Mouse (Mus musculus) urinary bladder, postnatal 4 days (tissue): ENCODE data around the gene Wnt5b.
"Not testable (repeated sequence)": the region's sequence is repeated elsewhere in the genome, so short reads cannot be mapped to it uniquely, and the experiment has no call there.

ENCODE experiments used
- DNase-seq, 2 experiments: peaks; one replicate each; pipeline ENCODE4 v3.0.0; 2021 to 2022; ENCODE audit warnings: low spot score in 2 of 2

Wnt5b gene

DNA sequence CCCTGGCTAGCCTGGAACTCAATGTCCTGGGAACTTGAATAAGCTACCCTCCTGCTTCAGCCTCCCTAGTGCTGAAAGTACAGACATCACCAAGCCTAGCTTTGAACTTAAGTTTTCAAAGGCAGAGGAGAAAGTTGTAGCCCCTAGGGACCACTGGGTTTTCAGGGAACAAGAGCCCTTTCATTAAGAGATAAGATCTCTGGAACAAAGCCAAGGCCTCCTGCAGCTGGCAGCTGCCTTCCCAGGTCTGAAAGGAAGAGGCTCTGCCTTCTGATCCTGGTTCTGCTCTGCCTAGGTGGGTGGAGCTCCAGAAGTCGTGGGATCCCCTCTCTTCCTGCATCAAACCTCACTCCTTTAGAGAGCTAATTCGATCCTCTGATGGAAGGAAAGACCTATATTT lies 58.7 kb downstream of the Wnt5b start:
- DNase-seq: no peak

DNA sequence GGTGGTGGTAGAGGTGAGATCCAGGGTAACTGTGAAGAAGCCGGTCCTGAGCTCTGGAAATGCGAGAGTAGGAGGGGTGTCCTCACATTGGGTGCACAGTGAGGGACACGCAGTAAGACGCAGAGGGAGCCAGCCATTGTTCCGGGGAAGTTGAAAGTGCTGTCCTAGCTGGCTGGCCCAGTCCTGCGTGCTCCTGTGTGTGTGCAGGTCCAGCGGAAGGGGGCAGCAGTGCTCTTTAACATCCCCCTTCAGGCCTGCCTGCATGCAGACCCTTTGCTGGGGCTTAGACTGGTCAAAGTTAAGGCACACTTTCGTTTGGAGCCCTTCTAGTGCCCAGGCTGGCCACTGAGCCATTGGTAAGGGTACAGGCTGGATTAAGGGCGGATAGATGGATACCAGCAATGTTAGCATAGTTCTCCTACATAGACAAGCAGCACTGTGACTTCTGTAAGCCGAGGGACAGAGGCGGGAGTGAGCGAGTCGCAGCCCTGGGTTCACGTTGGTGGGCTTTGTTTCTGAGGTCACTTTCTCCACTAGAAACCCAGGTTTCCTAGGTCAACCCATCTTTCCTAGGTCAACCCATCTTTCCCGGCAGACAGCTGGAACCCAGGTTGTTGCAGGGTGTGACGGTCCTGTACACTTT lies 61.1 kb downstream of the Wnt5b start:
- DNase-seq: peak in 1 of 2 experiments; percentile 50

DNA sequence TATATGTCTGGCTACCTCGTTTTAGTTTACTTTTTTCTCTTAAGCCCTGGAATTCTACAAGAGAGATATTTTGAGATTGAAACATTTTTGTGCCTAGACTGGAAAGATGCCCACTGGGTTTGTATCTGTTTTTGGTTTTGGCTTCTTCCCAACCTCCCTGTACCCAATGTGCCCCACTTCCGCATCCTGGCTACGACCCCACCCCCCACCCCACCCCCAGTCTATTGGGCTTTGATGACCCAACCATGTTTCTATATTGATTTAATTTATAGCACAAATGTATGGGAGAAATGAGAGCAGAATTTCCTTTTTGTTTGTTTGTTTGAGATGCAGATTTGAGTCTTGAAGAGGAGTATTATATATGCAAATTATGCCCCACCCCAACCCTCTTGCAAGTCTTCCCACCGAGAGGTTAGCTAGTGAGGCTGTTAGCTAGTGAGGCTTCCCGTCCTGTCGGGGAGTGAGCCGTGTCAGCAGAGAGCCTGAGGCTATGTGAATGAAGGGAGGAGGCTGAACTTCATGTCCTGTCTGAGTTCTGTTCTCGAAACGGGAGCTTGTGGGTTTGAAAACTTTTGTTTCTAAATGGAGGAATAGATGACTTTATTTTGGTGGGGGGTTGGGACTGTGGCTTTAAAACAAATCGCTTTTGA lies 62.3 kb downstream of the Wnt5b start:
- not testable (repeated sequence) for DNase-seq

DNA sequence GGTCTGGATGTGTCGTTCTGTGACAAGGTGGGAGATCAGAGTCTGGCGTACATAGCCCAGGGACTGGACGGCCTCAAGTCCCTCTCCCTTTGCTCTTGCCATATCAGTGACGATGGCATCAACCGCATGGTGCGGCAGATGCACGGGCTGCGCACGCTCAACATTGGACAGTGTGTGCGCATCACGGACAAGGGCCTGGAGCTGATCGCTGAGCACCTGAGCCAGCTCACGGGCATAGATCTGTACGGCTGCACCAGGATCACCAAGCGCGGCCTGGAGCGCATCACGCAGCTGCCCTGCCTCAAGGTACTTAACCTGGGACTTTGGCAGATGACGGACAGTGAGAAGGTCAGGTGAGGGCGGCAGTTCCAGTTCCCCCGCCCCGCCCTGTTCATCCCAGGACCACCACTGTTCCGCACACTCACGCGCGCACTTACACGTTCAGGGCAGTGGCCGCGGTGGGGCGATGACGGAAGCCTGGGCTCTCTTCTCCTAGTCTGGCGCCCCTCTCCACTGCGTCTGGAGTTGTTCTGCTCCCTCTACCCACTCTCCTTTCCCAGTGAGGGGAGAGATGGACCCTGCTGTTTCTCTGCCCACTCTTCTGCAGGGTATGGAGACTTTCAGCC lies 63.3 kb downstream of the Wnt5b start:
- DNase-seq: no peak

DNA sequence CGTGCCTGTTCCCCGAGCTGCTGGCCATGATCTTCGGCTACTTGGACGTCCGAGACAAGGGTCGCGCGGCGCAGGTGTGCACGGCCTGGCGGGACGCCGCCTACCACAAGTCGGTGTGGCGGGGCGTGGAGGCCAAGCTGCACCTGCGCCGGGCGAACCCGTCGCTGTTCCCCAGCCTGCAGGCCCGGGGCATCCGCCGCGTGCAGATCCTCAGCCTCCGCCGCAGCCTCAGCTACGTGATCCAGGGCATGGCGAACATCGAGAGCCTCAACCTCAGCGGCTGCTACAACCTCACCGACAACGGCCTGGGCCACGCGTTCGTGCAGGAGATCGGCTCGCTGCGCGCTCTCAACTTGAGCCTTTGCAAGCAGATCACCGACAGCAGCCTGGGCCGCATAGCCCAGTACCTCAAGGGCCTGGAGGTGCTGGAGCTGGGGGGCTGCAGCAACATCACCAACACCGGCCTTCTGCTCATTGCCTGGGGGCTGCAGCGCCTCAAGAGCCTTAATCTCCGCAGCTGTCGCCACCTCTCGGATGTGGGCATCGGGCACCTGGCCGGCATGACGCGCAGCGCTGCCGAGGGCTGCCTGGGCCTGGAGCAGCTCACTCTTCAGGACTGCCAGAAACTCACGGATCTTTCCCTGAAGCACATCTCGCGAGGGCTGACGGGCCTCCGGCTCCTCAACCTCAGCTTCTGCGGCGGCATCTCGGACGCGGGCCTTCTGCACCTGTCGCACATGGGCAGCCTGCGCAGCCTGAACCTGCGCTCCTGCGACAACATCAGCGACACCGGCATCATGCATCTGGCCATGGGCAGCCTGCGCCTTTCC lies 64.1 kb downstream of the Wnt5b start:
- peak; percentile 59 to 67 for DNase-seq

DNA sequence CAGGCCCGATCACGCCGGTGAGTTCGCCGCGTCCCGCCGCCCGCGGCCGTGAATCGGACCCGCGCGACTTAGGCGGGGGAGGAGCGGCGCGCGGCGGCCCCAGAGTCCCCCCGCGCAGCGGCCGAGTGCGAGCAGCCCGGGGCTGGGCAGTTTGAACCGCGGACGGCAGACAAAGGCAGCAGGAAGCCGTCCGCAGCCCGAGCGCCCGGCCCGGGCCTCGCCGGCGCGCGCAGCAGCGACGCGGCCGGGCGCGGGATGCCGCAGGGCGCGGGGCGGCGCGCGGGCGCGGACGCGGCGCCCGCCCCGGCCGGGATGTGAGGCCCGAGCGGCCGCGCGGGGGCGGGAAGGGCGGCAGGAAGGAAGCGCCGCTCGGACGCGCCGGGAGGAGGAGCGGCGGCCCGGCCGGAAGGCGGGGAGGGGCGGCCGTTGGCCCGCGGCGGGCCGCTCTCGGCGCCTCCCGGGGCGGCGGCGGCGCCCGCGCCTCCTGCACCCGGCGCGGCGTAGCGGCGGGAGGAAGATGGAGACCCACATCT lies 64.7 kb downstream of the Wnt5b start, which contains the start of gene Fbxl14:
TSS of gene Fbxl14 (plus strand) at position 326 of the 533 bp plus-strand sequence.
- DNase-seq: no peak

DNA sequence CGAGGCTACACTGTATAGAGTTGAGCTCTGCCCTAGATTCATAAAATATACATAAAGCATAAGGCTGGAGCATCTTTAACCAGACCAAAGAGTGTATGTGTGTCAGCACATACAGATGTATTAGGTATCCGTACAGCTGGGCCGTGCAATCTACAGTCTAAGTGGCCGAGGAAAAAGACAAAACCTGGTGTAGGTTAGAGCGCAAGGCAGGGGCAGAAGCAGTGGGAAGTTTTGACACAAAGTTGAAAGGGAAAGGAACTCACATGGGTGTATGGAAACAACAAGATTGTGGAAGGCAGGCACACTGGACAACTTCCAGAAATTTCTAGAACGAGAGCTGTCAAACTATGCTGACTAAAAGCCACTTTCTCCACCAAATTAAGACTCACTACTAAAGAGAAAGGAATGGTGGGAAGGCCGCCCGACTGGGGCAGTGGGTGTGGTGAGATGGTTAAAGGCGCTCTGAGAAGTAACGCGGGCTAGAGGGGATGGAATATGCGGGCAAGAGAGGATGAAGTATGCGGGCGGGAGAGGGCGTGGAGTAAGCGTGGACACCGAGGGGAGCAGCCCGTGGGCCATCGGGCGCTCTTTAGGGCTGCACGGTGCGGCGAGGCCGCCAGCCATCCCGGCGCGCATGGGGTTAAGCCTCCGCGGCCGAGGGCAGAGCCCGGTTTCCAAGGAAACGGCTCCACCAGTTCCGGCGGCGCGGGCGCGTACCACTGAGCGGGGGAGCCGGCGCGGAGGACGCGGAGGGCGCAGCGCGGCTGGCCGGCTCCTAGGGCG lies 65.4 kb downstream of the Wnt5b start:
- DNase-seq: peak; percentile 86 to 89

DNA sequence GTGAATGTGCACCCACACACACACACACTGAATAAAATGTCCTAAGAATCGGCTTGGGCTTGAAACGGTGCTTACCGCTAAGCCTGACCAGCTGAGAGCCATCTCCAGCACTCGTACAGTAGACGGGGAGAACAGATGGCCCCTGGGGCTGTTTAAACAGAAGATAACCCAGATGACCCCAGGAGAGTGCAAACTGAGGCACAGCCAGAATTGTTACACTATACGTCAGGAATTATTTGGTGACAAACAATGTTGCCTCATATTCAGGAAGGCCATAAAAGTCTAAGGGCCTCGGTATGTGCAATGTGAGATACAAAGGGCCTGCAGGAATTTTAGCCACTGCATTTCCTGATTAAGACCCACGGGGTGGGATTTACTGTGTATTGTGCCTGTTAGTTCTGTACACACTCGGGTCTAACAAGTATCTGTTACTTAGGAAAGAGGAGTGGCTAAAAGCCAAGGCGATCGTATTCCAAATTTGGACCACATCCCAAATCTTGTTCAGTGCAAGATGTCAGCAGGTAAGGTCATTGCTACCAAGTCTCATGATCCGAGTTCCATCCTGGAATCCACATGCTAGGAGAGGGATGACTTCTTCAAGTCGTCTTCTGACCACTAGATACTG lies 66.3 kb downstream of the Wnt5b start:
- no peak for DNase-seq

DNA sequence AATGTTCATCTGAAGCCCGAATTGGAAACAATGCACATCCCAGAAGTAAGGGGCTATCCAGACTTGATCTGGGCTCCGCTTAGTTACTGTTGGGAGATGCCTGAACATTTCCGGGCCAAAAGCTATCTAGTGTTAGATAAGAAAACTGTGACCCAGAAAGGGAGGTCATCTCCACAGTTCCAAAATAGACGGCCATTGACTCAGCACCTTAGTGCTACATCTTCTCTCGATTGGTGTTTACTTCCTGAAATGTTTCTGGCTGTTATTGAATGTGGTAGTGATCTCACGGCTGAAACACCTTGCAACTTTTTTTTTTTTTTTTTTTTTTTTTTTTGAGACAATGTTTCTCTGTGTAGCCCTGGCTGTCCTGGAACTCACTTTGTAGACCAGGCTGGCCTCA lies 68.2 kb downstream of the Wnt5b start:
- no peak for DNase-seq

DNA sequence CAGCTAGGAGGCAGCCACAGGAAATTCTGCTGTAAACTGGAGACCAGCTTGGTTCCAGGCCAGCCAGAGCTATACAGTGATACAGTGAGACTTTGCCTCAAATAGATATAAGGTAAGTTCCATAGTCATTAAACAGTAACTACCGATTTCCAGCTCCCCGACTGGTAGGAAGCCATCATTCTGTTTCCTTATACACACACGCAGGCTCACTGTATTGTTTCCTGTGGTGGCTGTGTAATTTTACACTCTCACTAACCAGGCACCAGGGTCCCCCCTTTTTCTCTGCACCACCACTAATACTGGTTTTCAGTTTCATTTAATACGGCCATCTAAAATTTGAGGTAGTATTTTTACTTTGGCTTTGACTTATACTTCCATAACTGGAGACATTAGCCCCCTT lies 70.2 kb downstream of the Wnt5b start:
- DNase-seq: no peak

DNA sequence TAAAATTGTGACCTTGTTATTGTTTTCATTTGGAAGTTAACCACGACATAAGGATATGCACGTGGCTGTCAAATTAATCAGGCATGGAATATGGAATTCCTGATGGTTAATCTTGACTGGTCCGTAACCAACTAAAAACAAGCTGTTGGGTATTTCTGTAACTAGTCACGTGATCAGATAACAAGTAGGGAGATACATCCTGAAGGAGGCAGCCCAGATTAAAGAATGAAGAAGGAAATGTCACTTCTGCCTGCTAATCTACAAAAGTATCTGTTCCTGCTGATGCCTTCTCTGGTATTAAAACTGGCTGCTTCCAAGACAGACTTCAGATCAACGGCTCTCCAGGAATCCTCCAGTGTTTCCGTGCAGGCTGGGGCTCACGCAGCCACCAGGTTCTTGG lies 70.7 kb downstream of the Wnt5b start:
- no peak for DNase-seq

DNA sequence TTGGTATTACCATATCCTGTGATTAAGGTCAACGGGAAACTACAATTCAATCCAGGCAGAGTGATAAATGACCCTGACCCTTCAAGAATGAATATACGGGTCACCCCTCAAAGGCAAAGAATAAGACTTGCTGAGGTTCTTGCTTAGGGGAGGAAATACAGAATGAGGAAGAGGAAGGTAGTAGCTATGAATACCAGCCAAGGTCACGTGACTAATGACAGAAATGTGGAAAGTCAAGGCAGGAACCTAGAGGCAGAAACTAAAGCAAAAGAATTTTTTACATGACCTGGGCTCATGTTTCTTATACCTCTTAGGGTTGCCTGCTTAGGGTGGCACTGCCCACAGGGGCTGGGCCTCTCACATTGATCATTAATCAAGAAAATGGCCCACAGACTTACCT lies 71.4 kb downstream of the Wnt5b start:
- DNase-seq: no peak

DNA sequence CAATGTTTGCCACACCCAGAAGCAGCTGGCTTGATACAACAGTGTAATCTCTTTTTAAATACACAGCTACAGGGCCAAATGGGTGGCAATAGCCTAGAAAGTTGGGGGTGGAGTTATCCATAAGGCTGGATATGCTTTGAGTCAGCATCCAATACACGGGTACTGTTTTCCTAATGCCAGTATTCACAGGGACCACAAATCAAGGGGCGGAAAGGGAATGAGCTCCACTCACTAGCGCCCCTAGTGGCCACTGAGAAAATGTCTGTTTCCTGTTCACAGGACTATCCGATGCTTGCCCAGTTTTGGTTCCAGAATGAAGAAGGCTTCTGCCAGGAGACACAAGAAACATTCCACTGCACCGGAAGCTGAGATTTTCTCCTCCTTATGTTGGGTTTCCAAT lies 72.0 kb downstream of the Wnt5b start:
- peak; percentile 45 to 78 for DNase-seq

DNA sequence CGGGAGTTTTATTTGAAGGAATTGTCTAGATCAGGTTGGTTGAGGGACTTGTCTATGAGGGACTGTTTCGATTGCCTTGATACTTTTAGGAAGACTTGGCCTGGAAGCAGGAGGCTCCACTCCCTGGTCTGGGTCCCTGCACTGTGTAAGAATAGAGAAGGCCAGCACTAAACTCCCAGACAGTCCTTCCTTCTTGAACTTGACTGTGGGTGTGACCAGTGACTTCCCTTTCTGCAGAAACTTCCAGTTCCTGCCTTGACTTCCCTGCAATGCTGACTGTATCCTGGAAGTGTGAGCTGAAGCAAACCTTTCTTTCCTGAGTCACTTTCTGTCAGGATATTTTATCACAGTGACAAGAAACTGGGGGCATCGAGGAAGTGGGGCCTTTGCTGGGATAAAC lies 73.4 kb downstream of the Wnt5b start:
- no peak for DNase-seq

DNA sequence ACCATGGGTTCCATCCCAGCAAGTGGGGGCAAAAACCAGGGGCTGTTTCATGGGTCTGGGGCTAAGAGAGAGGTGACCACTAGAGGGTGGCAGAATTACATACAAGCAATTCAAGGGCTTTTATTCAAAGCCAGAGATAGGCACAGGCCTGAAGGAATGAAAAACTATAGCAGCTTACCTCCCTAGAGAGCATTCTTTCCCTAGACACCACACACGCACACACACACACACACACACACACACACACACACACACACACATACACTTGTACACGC lies 76.4 kb downstream of the Wnt5b start:
- no peak for DNase-seq

DNA sequence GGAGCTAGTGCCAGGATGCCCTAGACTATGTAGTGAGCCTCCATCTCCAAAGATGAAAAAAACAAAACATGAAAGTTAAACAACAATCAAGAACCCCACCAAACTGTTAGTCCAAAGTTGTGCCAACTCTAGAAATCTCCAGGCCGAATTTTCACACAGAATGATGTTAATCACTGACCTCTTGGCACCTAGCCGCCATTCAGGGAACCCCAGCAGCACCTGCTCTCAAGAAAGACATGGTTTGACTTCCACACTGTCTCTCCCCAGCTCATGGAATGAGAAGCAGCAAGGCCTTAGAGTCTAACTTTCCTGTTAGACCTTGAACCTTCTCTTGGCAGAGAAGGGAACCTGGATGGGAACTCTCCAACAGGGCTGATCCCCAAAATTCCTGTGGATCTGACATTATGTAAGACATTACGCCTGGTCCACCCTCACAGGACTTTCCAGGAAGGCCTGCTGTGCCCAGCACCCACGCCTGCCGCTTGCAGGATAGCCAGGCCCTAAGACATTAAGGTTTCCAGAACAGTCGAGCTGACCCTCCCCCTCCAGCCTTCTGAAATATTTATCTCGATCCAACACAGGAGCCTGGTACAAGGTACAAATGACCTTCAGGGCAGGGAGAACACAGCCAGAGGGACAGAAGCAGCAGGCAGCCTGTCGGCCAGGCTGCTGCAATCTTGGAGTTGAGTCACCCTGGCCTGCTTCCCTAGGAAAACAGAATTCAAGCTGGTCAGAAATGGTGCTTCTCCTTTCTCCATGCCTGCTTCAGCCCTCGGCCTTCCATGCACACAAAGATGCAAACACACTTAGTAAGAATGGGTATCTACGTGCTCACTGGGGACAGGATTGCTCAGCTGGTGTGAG lies 77.0 kb downstream of the Wnt5b start:
- DNase-seq: no peak

DNA sequence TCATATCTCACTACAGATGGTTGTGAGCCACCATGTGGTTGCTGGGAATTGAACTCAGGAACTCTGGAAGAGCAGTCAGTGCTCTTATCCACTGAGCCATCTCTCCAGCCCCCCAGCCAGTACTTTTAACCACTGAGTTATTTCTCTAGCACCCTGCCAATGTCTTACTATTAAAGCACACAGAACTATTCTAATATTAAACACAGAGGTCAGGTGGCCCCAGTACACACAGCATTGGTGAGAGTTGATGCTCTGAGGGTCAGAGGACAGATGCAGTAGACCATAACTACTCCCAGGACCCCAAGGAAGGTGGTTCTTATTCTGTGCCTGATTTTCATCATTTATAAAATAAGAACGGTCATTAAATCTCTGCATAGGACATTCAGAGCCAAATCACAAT lies 78.0 kb downstream of the Wnt5b start:
- DNase-seq: no peak

DNA sequence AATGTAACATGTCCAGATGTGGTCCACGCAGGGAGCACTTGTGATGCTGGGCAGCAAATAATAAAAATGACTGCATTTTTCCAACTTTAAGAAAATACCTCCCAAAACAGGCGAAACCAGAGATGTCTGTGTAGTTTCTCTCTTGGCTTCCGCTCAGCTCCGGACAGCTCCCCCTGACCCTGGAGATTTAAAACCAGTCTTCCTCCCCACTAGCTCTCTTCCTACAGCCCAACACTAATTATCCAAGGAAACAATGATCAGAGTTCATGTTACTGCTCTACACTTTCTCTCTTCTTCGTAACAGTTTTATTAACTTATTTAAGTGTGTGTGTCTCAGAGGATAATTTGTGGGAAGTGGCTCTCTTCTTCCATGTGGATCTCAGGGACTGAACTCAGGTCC lies 83.8 kb downstream of the Wnt5b start:
- no peak for DNase-seq

DNA sequence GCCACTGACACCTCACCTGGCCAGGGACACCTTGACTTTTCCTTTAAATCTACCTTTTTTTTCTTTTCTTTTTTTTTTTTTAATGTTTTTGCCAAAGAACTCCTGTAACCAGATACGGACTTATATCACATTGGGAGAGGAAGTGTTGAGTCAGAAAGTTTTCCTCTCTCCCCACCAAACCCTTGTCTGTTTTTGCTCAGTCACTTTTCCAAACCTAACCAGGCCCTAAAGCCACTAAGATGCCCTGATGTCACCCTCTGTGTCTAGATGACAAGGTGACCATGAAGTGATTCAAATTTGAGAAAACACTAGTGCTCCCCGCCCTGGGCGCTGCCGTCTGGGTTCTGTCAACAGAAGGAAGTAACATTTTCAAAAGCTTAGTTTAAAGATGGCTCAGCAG lies 85.1 kb downstream of the Wnt5b start:
- no peak for DNase-seq

DNA sequence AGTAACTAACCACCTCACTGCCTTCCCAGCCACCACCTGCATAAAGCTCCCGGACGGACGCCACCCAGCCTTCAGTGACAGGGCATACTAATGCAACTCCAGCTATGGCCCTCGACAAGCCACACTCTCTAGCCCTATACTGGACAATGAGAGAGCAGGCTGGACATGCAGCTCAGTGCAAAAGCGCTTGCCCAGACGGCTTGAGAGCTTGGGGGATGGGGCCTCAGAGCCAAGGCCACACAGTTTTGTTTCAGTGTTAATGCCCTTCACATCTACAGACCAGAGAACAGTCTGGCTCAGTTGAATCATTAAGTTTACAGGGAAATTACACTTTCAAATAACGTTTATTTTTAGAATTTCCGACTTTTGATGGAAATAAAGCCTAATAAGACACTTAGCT lies 86.0 kb downstream of the Wnt5b start:
- DNase-seq: no peak
